Mouse (Mus musculus): ENCODE results near the gene Pdzrn3.

GRCm38 (mm10) chr6:101251160-101251559 lies 126.5 kb downstream of the Pdzrn3 start:
- TF ChIP-seq CTCF (IDR thresholded peaks at IDR 0.05; ENCODE audit: low read depth, low read length) (no peak), GATA2 (IDR thresholded peaks at IDR 0.05; ENCODE audit: borderline replicate concordance, low read depth, low read length) (no peak), GATA1 (IDR thresholded peaks at IDR 0.05; ENCODE audit: borderline replicate concordance, low read length) (no peak), POLR2AphosphoS5 (IDR thresholded peaks at IDR 0.05; ENCODE audit: insufficient replicate concordance, low read depth, low read length) (no peak)
